Mouse (Mus musculus): Measurements from ENCODE around the gene Aars2.

DNA sequence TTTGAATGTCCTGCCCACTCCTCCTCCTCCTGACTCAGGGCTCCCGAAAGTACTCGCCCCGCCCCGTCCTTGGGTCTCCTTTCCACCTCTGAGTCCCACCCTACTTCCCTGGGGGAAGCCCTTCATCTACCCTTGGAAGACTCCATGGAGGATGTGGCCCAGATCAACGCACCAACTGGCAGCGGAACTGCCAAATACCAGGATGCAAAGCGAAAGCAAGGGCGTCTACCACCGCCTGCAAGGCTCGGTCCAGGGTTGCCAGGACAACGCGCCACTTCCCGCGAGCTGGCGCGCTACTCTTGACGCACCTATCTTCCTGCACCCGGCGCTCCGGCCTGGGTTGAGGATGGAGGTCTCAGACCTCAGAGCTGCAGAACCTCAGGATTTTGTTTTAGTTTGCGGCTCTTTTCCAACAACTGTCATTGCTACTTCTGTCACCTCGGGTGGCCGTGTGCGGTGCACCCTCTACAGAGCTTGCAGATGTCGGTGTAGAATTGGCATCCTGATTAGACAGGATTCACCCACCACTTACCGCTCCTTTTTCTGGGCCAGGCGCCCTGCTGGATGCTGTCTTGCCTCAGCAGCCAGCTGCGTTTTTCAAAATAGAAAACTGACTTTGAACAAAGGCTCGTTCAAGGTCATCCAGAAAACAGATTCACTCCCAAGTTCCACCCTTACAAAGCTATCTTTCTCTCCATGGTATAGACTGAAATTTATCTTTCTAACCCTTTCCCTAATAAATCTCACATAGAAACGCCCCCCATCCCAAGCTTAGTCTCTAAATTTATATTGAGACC is 31.8 kb upstream of the Aars2 start, which contains the start of gene Spats1:
- no peak for TF ChIP-seq CTCF (IDR thresholded peaks at IDR 0.05; ENCODE audit: low read depth)
- no peak for TF ChIP-seq EP300 (optimal IDR thresholded peaks at IDR 0.05)
